Mouse (Mus musculus): ENCODE measurements around the gene Adamts2.

- no peak for TF ChIP-seq POLR2A (IDR thresholded peaks at IDR 0.05; ENCODE audit: extremely low read depth, insufficient read depth, low read length)
- no peak for TF ChIP-seq CTCF (IDR thresholded peaks at IDR 0.05; ENCODE audit: low read depth, low read length)
These were observed 76.8 kb downstream of the Adamts2 start for GRCm38 (mm10) chr11:50678650-50679049.
